Mouse (Mus musculus): ENCODE measurements at regions not wholly inside any gene's neighbourhood (a gene's known extent, or its start where the extent isn't known, plus 50 kb on each side); places are given as distances from the start of the nearest gene placed in this dataset.

GRCm38 (mm10) chr16:85728026-85728425 is 74.9 kb downstream of the Adamts1 start:
- no peak for TF ChIP-seq CTCF (IDR thresholded peaks at IDR 0.05; ENCODE audit: low read depth, low read length)
- TF ChIP-seq GATA2 (IDR thresholded peaks at IDR 0.05; ENCODE audit: borderline replicate concordance, low read depth, low read length): no peak
- no peak for TF ChIP-seq GATA1 (IDR thresholded peaks at IDR 0.05; ENCODE audit: borderline replicate concordance, low read length)
- no peak for TF ChIP-seq TAL1 (conservative IDR thresholded peaks at IDR 0.05; ENCODE audit: low read depth, low read length)
- no peak for TF ChIP-seq POLR2AphosphoS5 (IDR thresholded peaks at IDR 0.05; ENCODE audit: insufficient replicate concordance, low read depth, low read length)
